Mouse (Mus musculus) cerebellum, adult 2 months (tissue): ENCODE data around the gene Galnt2.

Experiments
- CTCF ChIP-seq: fragments of 200-500 bp; IDR thresholded peaks from 2 replicates; pipeline ENCODE4 v1.5.1; 2011; ENCODE audit warnings: low read depth, mild to moderate bottlenecking, control low read depth, low read length, moderate library complexity, borderline replicate concordance; ENCODE audit not compliant: insufficient read depth
- POLR2A ChIP-seq: fragments of 200-500 bp; IDR thresholded peaks from 2 replicates; pipeline ENCODE4 v1.6.1; 2011; ENCODE audit warnings: low read length, control low read depth, borderline replicate concordance; ENCODE audit not compliant: insufficient read depth

GRCm38 (mm10) chr8:124196195-124196594 is 35.0 kb upstream of the Galnt2 start:
- TF ChIP-seq CTCF (no peak), POLR2A (no peak)
